Mouse (Mus musculus) liver, embryonic 14.5 days (tissue): ENCODE measurements at regions not wholly inside any gene's neighbourhood (a gene's known extent, or its start where the extent isn't known, plus 50 kb on each side); places are given as distances from the start of the nearest gene placed in this dataset.

Source experiments
- CTCF ChIP-seq: IDR thresholded peaks from 2 replicates; pipeline ENCODE4 v1.5.1; 2016; ENCODE audit warnings: antibody characterized with exemption, low read depth, control low read depth
- EP300 ChIP-seq: IDR thresholded peaks from 2 replicates; pipeline ENCODE4 v1.6.1; 2016; ENCODE audit warnings: antibody characterized with exemption, low read depth

DNA sequence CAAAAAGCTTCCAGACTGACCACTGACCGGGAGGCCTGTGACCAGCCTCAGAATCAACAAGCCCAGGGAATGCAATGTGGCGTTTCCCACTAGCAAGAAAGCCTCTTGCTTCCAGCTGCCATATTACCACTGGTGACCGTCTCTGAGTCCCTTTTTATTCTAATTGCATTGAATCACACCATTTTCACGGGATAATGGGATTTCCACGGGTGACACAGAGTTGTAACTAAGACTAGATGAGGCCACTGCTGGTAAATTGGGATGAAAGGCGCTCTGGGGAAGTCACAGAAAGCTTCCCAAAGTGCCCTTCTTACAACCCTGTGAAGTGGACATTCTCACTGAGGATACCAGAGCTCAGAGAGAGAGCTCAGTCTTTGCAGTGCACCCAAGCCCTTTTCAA is 107.4 kb downstream of the Mrm1 start:
- no peak for TF ChIP-seq CTCF
- no peak for TF ChIP-seq EP300
